Mouse (Mus musculus) heart, embryonic 13.5 days (tissue): ENCODE data around the gene Sirt7. TPM values are rescaled to one million over a fixed set of nuclear protein-coding genes. Genes with fewer than 3 reads are reported as not detected.
A peak's percentile ranks its signal among the peaks of the same experiment; 100 is the strongest.
"Not testable (repeated sequence)": the region's sequence is repeated elsewhere in the genome, so short reads cannot be mapped to it uniquely, and the experiment has no call there.

Source experiments
- ATAC-seq: fragments of 200-750 bp; cut with Nextera tagmentation; 2 replicates; pipeline ENCODE4 v1.8.0; 2017; ENCODE audit warnings: moderate TSS enrichment; ENCODE audit not compliant: insufficient number of reproducible peaks, low FRiP score, low TSS enrichment; ENCODE audit errors: extremely low read depth
- H3K27ac ChIP-seq: fragments of 300-500 bp; sonication (generic); replicated peaks from 2 replicates; pipeline ENCODE4 v1.5.1; 2015; ENCODE audit warnings: moderate library complexity, mild to moderate bottlenecking, inconsistent platforms
- H3K27me3 ChIP-seq: fragments of 300-500 bp; sonication (generic); replicated peaks from 2 replicates; pipeline ENCODE4 v1.6.1; 2015; ENCODE audit warnings: mild to moderate bottlenecking, inconsistent platforms
- H3K36me3 ChIP-seq: fragments of 300-500 bp; sonication (generic); 2 replicates; pipeline ENCODE4 v1.6.1; 2015; ENCODE audit warnings: mild to moderate bottlenecking, inconsistent platforms
- H3K4me1 ChIP-seq: fragments of 300-500 bp; sonication (generic); 2 replicates; pipeline ENCODE4 v1.6.1; 2015; ENCODE audit warnings: inconsistent platforms
- H3K4me2 ChIP-seq: fragments of 300-500 bp; sonication (generic); 2 replicates; pipeline ENCODE4 v1.6.1; 2015; ENCODE audit warnings: inconsistent platforms, mild to moderate bottlenecking, moderate library complexity
- H3K4me3 ChIP-seq: fragments of 300-500 bp; sonication (generic); 2 replicates; pipeline ENCODE4 v1.5.1; 2015; ENCODE audit warnings: moderate library complexity, mild to moderate bottlenecking, inconsistent platforms
- H3K9ac ChIP-seq: fragments of 300-500 bp; sonication (generic); 2 replicates; pipeline ENCODE4 v1.6.1; 2015; ENCODE audit warnings: inconsistent platforms, mild to moderate bottlenecking, moderate library complexity
- H3K9me3 ChIP-seq: fragments of 300-500 bp; sonication (generic); 2 replicates; pipeline ENCODE4 v1.6.1; 2016; ENCODE audit warnings: inconsistent platforms
- WGBS: fragments of 180-500 bp; shearing (Covaris S2); methylation state at CpG from one replicate; pipeline ENCODE4 v1.1.7; 2015; ENCODE audit warnings: mixed read lengths; 5-methylcytosine and 5-hydroxymethylcytosine counted together
- polyA plus RNA-seq: library from polyadenylated mRNA; unstranded; fragments of >200 nt; fragmentation: Nextera tagmentation; extraction: Ambion mirVana; gene quantifications from 2 replicates; pipeline ENCODE4 v1.2.1, GENCODE M21; 2015

Gene Sirt7
- polyA plus RNA-seq, 1 experiment from 2014 or later: 20.4 TPM

GRCm38 (mm10) chr11:120598283-120598989 is 26.6 kb downstream of the Sirt7 start, which contains the start of the genes Alyref and Anapc11:
Gene Alyref (minus strand): TSS chr11:120598365.
Gene Anapc11 (plus strand): TSS chr11:120598421.
- H3K4me3 ChIP-seq: peak within 1 kb of the TSS; percentile 99
- ATAC-seq: peak; percentile 96
- peak within 1 kb of the TSS; percentile 100 for H3K9ac ChIP-seq
- peak within 1 kb of the TSS; percentile 93 for H3K27ac ChIP-seq
- peak within 1 kb of the TSS; percentile 85 for H3K4me2 ChIP-seq
- H3K4me1 ChIP-seq: peaks cover 32% of the 10 kb centered on the region
- peaks cover 76% of the 10 kb centered on the region for H3K36me3 ChIP-seq
- H3K27me3 ChIP-seq: no peaks in the 10 kb centered on the region
- H3K9me3 ChIP-seq: no peaks in the 10 kb centered on the region
- under 1% methylated on average over 85 of the region's 88 CpGs for WGBS

GRCm38 (mm10) chr11:120597240-120598235 is 27.5 kb downstream of the Sirt7 start:
- Histone ChIP-seq H3K9ac (peak overlapping the region; percentile 100), H3K36me3 (peaks cover 76% of the 10 kb centered on the region), H3K9me3 (no peaks in the 10 kb centered on the region), H3K4me3 (peak overlapping the region; percentile 99), H3K27ac (peak overlapping the region; percentile 93), H3K4me2 (peak overlapping the region; percentile 85), H3K4me1 (peaks cover 32% of the 10 kb centered on the region), H3K27me3 (no peaks in the 10 kb centered on the region)
- ATAC-seq: peak; percentile 51
- WGBS: 3% methylated on average over 98 of the region's 99 CpGs

GRCm38 (mm10) chr11:120588531-120588930 is 36.5 kb downstream of the Sirt7 start:
- Histone ChIP-seq H3K4me2 (no peak overlapping the region), H3K36me3 (peaks cover 98% of the 10 kb centered on the region), H3K9ac (no peak overlapping the region), H3K4me1 (no peaks in the 10 kb centered on the region), H3K9me3 (peaks cover 5% of the 10 kb centered on the region), H3K27ac (no peak overlapping the region), H3K4me3 (no peak overlapping the region), H3K27me3 (no peaks in the 10 kb centered on the region)
- WGBS: 75% methylated on average over 6 of the region's 6 CpGs
- ATAC-seq: no peak

- Histone ChIP-seq H3K27me3 (no peaks in the 10 kb centered on the region), H3K27ac (no peak overlapping the region), H3K9ac (no peak overlapping the region), H3K36me3 (peaks cover 71% of the 10 kb centered on the region), H3K4me2 (no peak overlapping the region), H3K9me3 (peaks cover 5% of the 10 kb centered on the region), H3K4me3 (no peak overlapping the region), H3K4me1 (peaks cover 26% of the 10 kb centered on the region)
- 92% methylated on average over 1 of the region's 1 CpGs for WGBS
- no peak for ATAC-seq
Measured at GRCm38 (mm10) chr11:120583937-120584336, 41.1 kb downstream of the Sirt7 start.

- peaks cover 71% of the 10 kb centered on the region for H3K36me3 ChIP-seq
Measured at GRCm38 (mm10) chr11:120582982-120583293, 42.1 kb downstream of the Sirt7 start.

GRCm38 (mm10) chr11:120582268-120582981 is 42.6 kb downstream of the Sirt7 start:
- peak overlapping the region; percentile 98 for H3K9ac ChIP-seq
- H3K36me3 ChIP-seq: peaks cover 71% of the 10 kb centered on the region
- 70% methylated on average over 8 of the region's 8 CpGs for WGBS
- no peak for ATAC-seq
- peak overlapping the region; percentile 94 for H3K27ac ChIP-seq
- peak overlapping the region; percentile 96 for H3K4me3 ChIP-seq
- H3K4me2 ChIP-seq: peak overlapping the region; percentile 88
- H3K27me3 ChIP-seq: no peaks in the 10 kb centered on the region
- H3K4me1 ChIP-seq: peaks cover 33% of the 10 kb centered on the region
- peaks cover 5% of the 10 kb centered on the region for H3K9me3 ChIP-seq

More at GRCm38 (mm10) chr11:120582982-120583293, 42.1 kb downstream of the Sirt7 start:
- not testable (repeated sequence) for H3K9me3 ChIP-seq, H3K27me3 ChIP-seq, H3K27ac ChIP-seq, H3K4me2 ChIP-seq, ATAC-seq, H3K9ac ChIP-seq, H3K4me3 ChIP-seq
- peaks cover 33% of the 10 kb centered on the region for H3K4me1 ChIP-seq
- 90% methylated on average over 2 of the region's 2 CpGs for WGBS

- peak; percentile 63 for ATAC-seq
- Histone ChIP-seq H3K4me3 (peak within 1 kb of the TSS; percentile 96), H3K27me3 (no peaks in the 10 kb centered on the region), H3K27ac (peak within 1 kb of the TSS; percentile 94), H3K4me2 (peak within 1 kb of the TSS; percentile 88), H3K9ac (peak within 1 kb of the TSS; percentile 98), H3K36me3 (peaks cover 71% of the 10 kb centered on the region), H3K4me1 (peaks cover 33% of the 10 kb centered on the region), H3K9me3 (peaks cover 5% of the 10 kb centered on the region)
- WGBS: 5% methylated on average over 66 of the region's 75 CpGs
Measured at GRCm38 (mm10) chr11:120581490-120582267, 43.4 kb downstream of the Sirt7 start, which contains the start of gene Arhgdia. Gene Arhgdia (minus strand): TSS chr11:120581624.

GRCm38 (mm10) chr11:120580871-120581331 is 44.1 kb downstream of the Sirt7 start:
- Histone ChIP-seq H3K9me3 (peaks cover 5% of the 10 kb centered on the region), H3K4me1 (peaks cover 33% of the 10 kb centered on the region), H3K9ac (peak overlapping the region; percentile 98), H3K27me3 (no peaks in the 10 kb centered on the region), H3K4me2 (peak overlapping the region; percentile 88), H3K36me3 (peaks cover 67% of the 10 kb centered on the region), H3K4me3 (peak overlapping the region; percentile 96), H3K27ac (peak overlapping the region; percentile 94)
- under 1% methylated on average over 43 of the region's 44 CpGs for WGBS
- peak; percentile 49 for ATAC-seq

GRCm38 (mm10) chr11:120580190-120580589 is 44.9 kb downstream of the Sirt7 start:
- H3K4me2 ChIP-seq: peak overlapping the region; percentile 88
- H3K4me1 ChIP-seq: peaks cover 33% of the 10 kb centered on the region
- peak overlapping the region; percentile 96 for H3K4me3 ChIP-seq
- peaks cover 5% of the 10 kb centered on the region for H3K9me3 ChIP-seq
- H3K27me3 ChIP-seq: no peaks in the 10 kb centered on the region
- H3K27ac ChIP-seq: peak overlapping the region; percentile 94
- 52% methylated on average over 7 of the region's 7 CpGs for WGBS
- H3K36me3 ChIP-seq: peaks cover 60% of the 10 kb centered on the region
- ATAC-seq: no peak
- H3K9ac ChIP-seq: peak overlapping the region; percentile 98
